Comparison of ENCODE assay signal across 9 mouse cellular contexts in genomic region chr2:32845572-32846100, GRCm38 (mm10). TPM values are rescaled to one million over a fixed set of nuclear protein-coding genes. Genes with fewer than 3 reads are reported as not detected.
DNase-seq lines count a peak whose midpoint lies in the region; ATAC-seq and TF ChIP-seq lines count a peak whose summit lies in the region.
"Had no signal": no experiment of that assay in that cellular context is flagged by ENCODE, and none has a peak within 500 bp of the region (broad histone marks: within the 10 kb centered on the region; RNA-seq: fewer than 3 reads in every experiment).

No protein-coding gene starts in this region.

- DNase-seq in heart, postnatal 0 days (ENCODE audit: low spot score): no peak
- DNase-seq in heart, postnatal 4 days: no peak
- peak; percentile 25 for DNase-seq in midbrain, embryonic 14.5 days
- no peak for DNase-seq in thymus, adult 2 months
- no peak for DNase-seq in gastrocnemius, postnatal 4 days (ENCODE audit: low spot score in 2 of 2)

- no peak for TF ChIP-seq POLR2A in bone marrow, adult 2 months (IDR thresholded peaks at IDR 0.05; ENCODE audit: borderline replicate concordance, control insufficient read depth, low read depth, low read length)
- no peak for TF ChIP-seq POLR2A in thymus, adult 2 months (IDR thresholded peaks at IDR 0.05; ENCODE audit: control insufficient read depth, extremely low read depth, insufficient read depth, low read length, poor library complexity)

- H3K9me3 ChIP-seq in heart, postnatal 0 days (replicated peaks; ENCODE audit: control insufficient read depth, low read length): no peaks in the 10 kb centered on the region
- H3K9me3 ChIP-seq in hindbrain, embryonic 13.5 days: no peaks in the 10 kb centered on the region
- H3K9me3 ChIP-seq in midbrain, embryonic 14.5 days (ENCODE audit: control insufficient read depth, low read length): no peaks in the 10 kb centered on the region

- H3K4me1 ChIP-seq in heart, postnatal 0 days (ENCODE audit: control insufficient read depth, insufficient read depth): peaks cover 10% of the 10 kb centered on the region
- H3K4me1 ChIP-seq in bone marrow, adult 2 months (ENCODE audit: control insufficient read depth, insufficient read depth, low read length): no peaks in the 10 kb centered on the region
- peaks cover 29% of the 10 kb centered on the region for H3K4me1 ChIP-seq in hindbrain, embryonic 13.5 days (replicated peaks)
- peaks cover 9% of the 10 kb centered on the region for H3K4me1 ChIP-seq in midbrain, embryonic 14.5 days (ENCODE audit: control insufficient read depth, insufficient read depth, low read length)
- H3K4me1 ChIP-seq in thymus, adult 2 months (replicated peaks; ENCODE audit: control insufficient read depth, insufficient read depth, low read length): peaks cover 8% of the 10 kb centered on the region

- H3K4me2 ChIP-seq in heart, postnatal 0 days (ENCODE audit: low read depth, low read length): peak overlapping the region; percentile 79
- H3K4me2 ChIP-seq in hindbrain, embryonic 13.5 days: peak overlapping the region; percentile 72
- H3K4me2 ChIP-seq in midbrain, embryonic 14.5 days (ENCODE audit: low read length): peak overlapping the region; percentile 74

- H3K27ac ChIP-seq in heart, postnatal 0 days (ENCODE audit: low read depth): peak overlapping the region; percentile 84
- H3K27ac ChIP-seq in bone marrow, adult 2 months (ENCODE audit: control insufficient read depth, insufficient read depth, low read depth, low read length, poor library complexity): no peak overlapping the region
- peak overlapping the region; percentile 95 for H3K27ac ChIP-seq in hindbrain, embryonic 13.5 days
- H3K27ac ChIP-seq in midbrain, embryonic 14.5 days (replicated peaks; ENCODE audit: low read depth, low read length): peak overlapping the region; percentile 93; the same call in 1 of the 2 replicates
- no peak overlapping the region for H3K27ac ChIP-seq in thymus, adult 2 months (ENCODE audit: control insufficient read depth, insufficient read depth, low read length)

- no peaks in the 10 kb centered on the region for H3K27me3 ChIP-seq in heart, postnatal 0 days (ENCODE audit: control insufficient read depth, insufficient read depth, low read length)
- no peaks in the 10 kb centered on the region for H3K27me3 ChIP-seq in hindbrain, embryonic 13.5 days
- no peaks in the 10 kb centered on the region for H3K27me3 ChIP-seq in midbrain, embryonic 14.5 days (ENCODE audit: control insufficient read depth, insufficient read depth, low read length)
- no peaks in the 10 kb centered on the region; the same call in 1 of the 2 replicates for H3K27me3 ChIP-seq in thymus, adult 2 months (ENCODE audit: control insufficient read depth, insufficient read depth, low read length)
- H3K27me3 ChIP-seq: Patski had no signal

- no peak for ATAC-seq in heart, postnatal 0 days (ENCODE audit: insufficient read depth, low read depth)
- ATAC-seq in hindbrain, embryonic 13.5 days (ENCODE audit: low FRiP score): no peak
- ATAC-seq in midbrain, embryonic 14.5 days (ENCODE audit: low FRiP score, low TSS enrichment): no peak
- ATAC-seq in inflammation-experienced regulatory T-cells, adult 6 months: no peak
- ATAC-seq: Patski had no signal

- TF ChIP-seq EP300 in heart, postnatal 0 days (IDR thresholded peaks at IDR 0.05; ENCODE audit: low read depth): no peak

- H3K9ac ChIP-seq in heart, postnatal 0 days (replicated peaks; ENCODE audit: low read depth, low read length): peak overlapping the region; percentile 75
- peak overlapping the region; percentile 91 for H3K9ac ChIP-seq in hindbrain, embryonic 13.5 days
- H3K9ac ChIP-seq in midbrain, embryonic 14.5 days (replicated peaks; ENCODE audit: low read length): peak overlapping the region; percentile 90

- peak overlapping the region; percentile 83 for H3K4me3 ChIP-seq in heart, postnatal 0 days (ENCODE audit: low read depth, low read length)
- H3K4me3 ChIP-seq in bone marrow, adult 2 months (replicated peaks; ENCODE audit: control insufficient read depth, low read depth, low read length): peak overlapping the region; percentile 31
- H3K4me3 ChIP-seq in hindbrain, embryonic 13.5 days: peak overlapping the region; percentile 85
- H3K4me3 ChIP-seq in midbrain, embryonic 14.5 days (replicated peaks; ENCODE audit: low read depth, low read length): peak overlapping the region; percentile 78
- no peak overlapping the region; the same call in 1 of the 2 replicates for H3K4me3 ChIP-seq in thymus, adult 2 months (ENCODE audit: control insufficient read depth, insufficient read depth, low read length)

- H3K36me3 ChIP-seq in heart, postnatal 0 days (replicated peaks; ENCODE audit: control insufficient read depth, insufficient read depth, low read length): no peaks in the 10 kb centered on the region
- H3K36me3 ChIP-seq in hindbrain, embryonic 13.5 days: peaks cover 13% of the 10 kb centered on the region
- H3K36me3 ChIP-seq in midbrain, embryonic 14.5 days (ENCODE audit: control insufficient read depth, insufficient read depth, low read length): peaks cover 10% of the 10 kb centered on the region; the same call in 1 of the 2 replicates
- H3K36me3 ChIP-seq in thymus, adult 2 months (ENCODE audit: control insufficient read depth, insufficient read depth, low read length): no peaks in the 10 kb centered on the region

- 5% methylated on average over 12 of the region's 12 CpGs for WGBS in heart, postnatal 0 days
- WGBS in bone marrow, adult 2 months: 7% methylated on average over 12 of the region's 12 CpGs
- 5% methylated on average over 12 of the region's 12 CpGs for WGBS in hindbrain, embryonic 13.5 days
- WGBS in midbrain, embryonic 14.5 days: 6% methylated on average over 12 of the region's 12 CpGs
- 17% methylated on average over 12 of the region's 12 CpGs for WGBS in thymus, adult 2 months

- no peak for TF ChIP-seq CTCF in heart, postnatal 0 days (IDR thresholded peaks at IDR 0.05; ENCODE audit: low read depth)
- TF ChIP-seq CTCF in bone marrow, adult 2 months (IDR thresholded peaks at IDR 0.05; ENCODE audit: control insufficient read depth, insufficient read depth, low read length): no peak
- TF ChIP-seq CTCF in thymus, adult 2 months (IDR thresholded peaks at IDR 0.05; ENCODE audit: borderline replicate concordance, control insufficient read depth, extremely low read depth, insufficient read depth, low read length, poor library complexity): no peak

RNA-seq across cellular contexts. Expression of gene Stxbp1, which starts 1.4 kb away (rescaled TPM):
- total RNA-seq in heart, postnatal 0 days (2014; rRNA removed; ENCODE audit: low replicate concordance): 12.6 and 46.0 TPM in 2 replicates
- polyA plus RNA-seq in heart, postnatal 0 days (2015; fragmentation: Nextera tagmentation; extraction: Ambion mirVana): 20.9 and 23.5 TPM in 2 replicates
- 10 to 100 TPM; 34.8 to 39.6 TPM for total RNA-seq in heart, postnatal 4 days (2021)
- 2.5 and 3.2 TPM in 2 replicates for polyA plus RNA-seq in bone marrow, adult 2 months (2011; ENCODE audit: insufficient read depth, insufficient read length, low replicate concordance, missing spikeins)
- polyA plus RNA-seq in hindbrain, embryonic 13.5 days (2015; fragmentation: Nextera tagmentation; extraction: Ambion mirVana): 180 and 193 TPM in 2 replicates
- polyA plus RNA-seq in midbrain, embryonic 14.5 days (2014; fragmentation: Nextera tagmentation; extraction: Ambion mirVana): 240 and 245 TPM in 2 replicates
- 6.6 and 8.3 TPM in 2 replicates for polyA plus RNA-seq in thymus, adult 2 months (2012; rRNA removed)
- total RNA-seq in gastrocnemius, postnatal 4 days (2021): 10 to 100 TPM; 16.3 to 16.9 TPM
- 1 to 10 TPM; 2.3 to 6.1 (median 5.0) TPM for polyA plus RNA-seq in inflammation-experienced regulatory T-cells, adult 6 months (2017; shearing (Covaris generic))

RNA-seq across cellular contexts. Expression of gene Fam129b, which starts 30.3 kb away (rescaled TPM):
- 59.6 and 60.1 TPM in 2 replicates for total RNA-seq in heart, postnatal 0 days (2014; rRNA removed; ENCODE audit: low replicate concordance)
- polyA plus RNA-seq in heart, postnatal 0 days (2015; fragmentation: Nextera tagmentation; extraction: Ambion mirVana): 25.2 and 25.3 TPM in 2 replicates
- total RNA-seq in heart, postnatal 4 days (2021): 10 to 100 TPM; 45.4 to 46.0 TPM
- 2.1 and 9.9 TPM in 2 replicates for polyA plus RNA-seq in bone marrow, adult 2 months (2011; ENCODE audit: insufficient read depth, insufficient read length, low replicate concordance, missing spikeins)
- 31.6 and 32.4 TPM in 2 replicates for polyA plus RNA-seq in hindbrain, embryonic 13.5 days (2015; fragmentation: Nextera tagmentation; extraction: Ambion mirVana)
- 13.6 and 19.8 TPM in 2 replicates for polyA plus RNA-seq in midbrain, embryonic 14.5 days (2014; fragmentation: Nextera tagmentation; extraction: Ambion mirVana)
- polyA plus RNA-seq in thymus, adult 2 months (2012; rRNA removed): 20.8 and 22.9 TPM in 2 replicates
- 10 to 100 TPM; 26.8 to 27.5 TPM for total RNA-seq in gastrocnemius, postnatal 4 days (2021)
- 1 to 10 TPM in 1 of 3 experiments, under 1 TPM in 2; 0.15 to 3.2 (median 0.90) TPM for polyA plus RNA-seq in inflammation-experienced regulatory T-cells, adult 6 months (2017; shearing (Covaris generic))

Comparison
In these comparisons a context has a peak if more than half of its experiments do, and no peak if none do; other contexts are left out.
1. H3K27ac ChIP-seq: peak in heart, postnatal 0 days (single experiment), hindbrain, embryonic 13.5 days (single experiment) and midbrain, embryonic 14.5 days (single experiment); none in bone marrow, adult 2 months (single experiment) and thymus, adult 2 months (single experiment).
2. Peak in every context shown above with its lines, with median percentiles within 50 percentile points of each other: H3K4me2 ChIP-seq and H3K9ac ChIP-seq.